Mouse (Mus musculus) liver, adult 10 weeks (tissue): ENCODE results near the gene Fhad1. TPM values are rescaled to one million over a fixed set of nuclear protein-coding genes. Genes with fewer than 3 reads are reported as not detected.

Experiments used
- polyA plus RNA-seq: library from polyadenylated mRNA; stranded (reverse); fragments of 350-450 nt; fragmentation: Illumina TruSeq; extraction: RNeasy Lipid Tissue Mini Kit (QIAGEN cat#74804); gene quantifications from one replicate; pipeline ENCODE4 v1.2.3, GENCODE M21; 2014; ENCODE audit warnings: low read depth, low replicate concordance

Gene Fhad1
- 0.82 TPM for polyA plus RNA-seq

GRCm38 (mm10) chr4:142014659-142015608 is at the start of gene Fhad1:
Fhad1 (minus strand) TSS chr4:142015082.

GRCm38 (mm10) chr4:141874601-141875460 is 140.1 kb downstream of the Fhad1 start, which contains the start of gene Efhd2:
Efhd2 (minus strand) TSS chr4:141874920.

GRCm38 (mm10) chr4:141845999-141846398 is 168.9 kb downstream of the Fhad1 start, which contains the start of gene Ctrc:
Ctrc (minus strand) TSS chr4:141846359.

Other genes starting within 250 kb of the Fhad1 start
- 2.8 TPM for gene Dnajc16, start 224.2 kb downstream of the Fhad1 start, polyA plus RNA-seq
- 7.8 TPM for gene Casp9, start 221.5 kb downstream of the Fhad1 start, polyA plus RNA-seq
- gene Cela2a, start 188.9 kb downstream of the Fhad1 start, polyA plus RNA-seq: not detected
- not detected for gene Ctrc, start 168.7 kb downstream of the Fhad1 start, polyA plus RNA-seq
- 2.0 TPM for gene Efhd2, start 140.2 kb downstream of the Fhad1 start, polyA plus RNA-seq
- 0.53 TPM for gene Tmem51, start 69.2 kb upstream of the Fhad1 start, polyA plus RNA-seq
- 0.40 TPM for gene Kazn, start 224.3 kb upstream of the Fhad1 start, polyA plus RNA-seq